Mouse (Mus musculus) kidney, postnatal 0 days (tissue): ENCODE data around the gene Tfdp1. TPM values are rescaled to one million over a fixed set of nuclear protein-coding genes. Genes with fewer than 3 reads are reported as not detected.
A peak's percentile ranks its signal among the peaks of the same experiment; 100 is the strongest.
"Not testable (repeated sequence)": the region's sequence is repeated elsewhere in the genome, so short reads cannot be mapped to it uniquely, and the experiment has no call there.

Experiments used
- ATAC-seq: fragments of 200-750 bp; cut with Nextera tagmentation; replicated peaks from 2 replicates; pipeline ENCODE4 v1.8.0; 2017; ENCODE audit warnings: low read depth, moderate number of reproducible peaks, moderate TSS enrichment, moderate library complexity; ENCODE audit not compliant: low FRiP score
- DNase-seq: peaks from one replicate; pipeline ENCODE4 v3.0.0-alpha.2; 2016; ENCODE audit warnings: low spot score
- H3K27ac ChIP-seq: fragments of 300-500 bp; sonication (generic); 2 replicates; pipeline ENCODE4 v1.5.1; 2014; ENCODE audit warnings: mild to moderate bottlenecking
- H3K27me3 ChIP-seq: fragments of 300-500 bp; sonication (generic); 2 replicates; pipeline ENCODE4 v1.6.1; 2014; ENCODE audit warnings: low read length, mixed read lengths; ENCODE audit not compliant: insufficient read depth
- H3K36me3 ChIP-seq: fragments of 300-500 bp; sonication (generic); 2 replicates; pipeline ENCODE4 v1.6.1; 2014; ENCODE audit warnings: low read length, mixed read lengths; ENCODE audit not compliant: insufficient read depth
- H3K4me1 ChIP-seq: fragments of 300-500 bp; sonication (generic); replicated peaks from 2 replicates; pipeline ENCODE4 v1.6.1; 2014; ENCODE audit warnings: antibody characterized with exemption, low read length, mixed read lengths; ENCODE audit not compliant: insufficient read depth
- H3K4me2 ChIP-seq: fragments of 300-500 bp; sonication (generic); 2 replicates; pipeline ENCODE4 v1.6.1; 2014; ENCODE audit warnings: mild to moderate bottlenecking, low read length, moderate library complexity, mixed read lengths
- H3K4me3 ChIP-seq: fragments of 300-500 bp; sonication (generic); replicated peaks from 2 replicates; pipeline ENCODE4 v1.5.1; 2014; ENCODE audit warnings: low read depth, low read length
- H3K9ac ChIP-seq: fragments of 300-500 bp; sonication (generic); 2 replicates; pipeline ENCODE4 v1.6.1; 2014; ENCODE audit warnings: low read depth, low read length
- H3K9me3 ChIP-seq: fragments of 300-500 bp; sonication (generic); replicated peaks from 2 replicates; pipeline ENCODE4 v1.6.1; 2016; ENCODE audit warnings: low read length, inconsistent platforms, mixed read lengths
- CTCF ChIP-seq: IDR thresholded peaks from 2 replicates; pipeline ENCODE4 v1.5.1; 2016; ENCODE audit warnings: antibody characterized with exemption, low read depth, mild to moderate bottlenecking, moderate library complexity
- WGBS: fragments of 180-500 bp; shearing (Covaris S2); extraction: QIAGEN DNeasy Blood & Tissue Kit; methylation state at CpG from one replicate; pipeline ENCODE4 v1.1.7; 2014; 5-methylcytosine and 5-hydroxymethylcytosine counted together
- polyA plus RNA-seq: library from polyadenylated mRNA; unstranded; fragments of >200 nt; fragmentation: Nextera tagmentation; extraction: Ambion mirVana; gene quantifications from 2 replicates; pipeline ENCODE4 v1.2.1, GENCODE M21; 2015

The Tfdp1 gene
- polyA plus RNA-seq, 1 experiment from 2014 or later = 107 TPM

- Histone ChIP-seq H3K4me1 (no peaks in the 10 kb centered on the region), H3K9ac (no peak overlapping the region), H3K4me3 (no peak overlapping the region), H3K9me3 (no peaks in the 10 kb centered on the region), H3K27me3 (no peaks in the 10 kb centered on the region), H3K4me2 (no peak overlapping the region), H3K27ac (no peak overlapping the region), H3K36me3 (peaks cover 16% of the 10 kb centered on the region; the same call in 1 of the 2 replicates)
- no peak for TF ChIP-seq CTCF
- DNase-seq = no peak
- no peak for ATAC-seq
- WGBS = 98% methylated on average over 4 of the region's 4 CpGs
Measured at GRCm38 (mm10) chr8:13305884-13306283, 32.7 kb upstream of the Tfdp1 start.

- Histone ChIP-seq H3K4me2 (no peak overlapping the region), H3K27me3 (no peaks in the 10 kb centered on the region), H3K9ac (no peak overlapping the region), H3K27ac (no peak overlapping the region), H3K36me3 (peaks cover 17% of the 10 kb centered on the region; the same call in 1 of the 2 replicates), H3K9me3 (no peaks in the 10 kb centered on the region), H3K4me3 (no peak overlapping the region), H3K4me1 (no peaks in the 10 kb centered on the region)
- DNase-seq (no peak), ATAC-seq (no peak)
- TF ChIP-seq CTCF = no peak
- WGBS = 82% methylated on average over 7 of the region's 7 CpGs
Measured at GRCm38 (mm10) chr8:13306309-13306909, 32.1 kb upstream of the Tfdp1 start.

- no peak for ATAC-seq
- H3K4me2 ChIP-seq = no peak overlapping the region
- no peaks in the 10 kb centered on the region for H3K27me3 ChIP-seq
- no peak overlapping the region for H3K27ac ChIP-seq
- TF ChIP-seq CTCF = no peak
- H3K9ac ChIP-seq = no peak overlapping the region
- H3K9me3 ChIP-seq = no peaks in the 10 kb centered on the region
- no peak overlapping the region for H3K4me3 ChIP-seq
- WGBS = 86% methylated on average over 9 of the region's 9 CpGs
- peaks cover 17% of the 10 kb centered on the region; the same call in 1 of the 2 replicates for H3K36me3 ChIP-seq
- DNase-seq = no peak
- H3K4me1 ChIP-seq = no peaks in the 10 kb centered on the region
Measured at GRCm38 (mm10) chr8:13306916-13307315, 31.6 kb upstream of the Tfdp1 start.

- H3K9ac ChIP-seq = no peak overlapping the region
- H3K27me3 ChIP-seq = no peaks in the 10 kb centered on the region
- no peak overlapping the region for H3K27ac ChIP-seq
- no peak for ATAC-seq
- WGBS = 80% methylated on average over 3 of the region's 3 CpGs
- H3K4me3 ChIP-seq = no peak overlapping the region
- DNase-seq = no peak
- H3K9me3 ChIP-seq = no peaks in the 10 kb centered on the region
- no peaks in the 10 kb centered on the region for H3K4me1 ChIP-seq
- H3K36me3 ChIP-seq = peaks cover 22% of the 10 kb centered on the region; the same call in 1 of the 2 replicates
- no peak for TF ChIP-seq CTCF
- no peak overlapping the region for H3K4me2 ChIP-seq
Measured at GRCm38 (mm10) chr8:13314922-13315321, 23.6 kb upstream of the Tfdp1 start.

- DNase-seq = no peak
- Histone ChIP-seq H3K9ac (no peak overlapping the region), H3K36me3 (peaks cover 16% of the 10 kb centered on the region; the same call in 1 of the 2 replicates), H3K4me2 (no peak overlapping the region), H3K9me3 (no peaks in the 10 kb centered on the region), H3K4me1 (no peaks in the 10 kb centered on the region), H3K4me3 (no peak overlapping the region), H3K27me3 (no peaks in the 10 kb centered on the region), H3K27ac (no peak overlapping the region)
- 90% methylated on average over 10 of the region's 10 CpGs for WGBS
- no peak for TF ChIP-seq CTCF
- no peak for ATAC-seq
Measured at GRCm38 (mm10) chr8:13316671-13317070, 21.9 kb upstream of the Tfdp1 start.

GRCm38 (mm10) chr8:13326598-13326997 lies 12.0 kb upstream of the Tfdp1 start:
- Histone ChIP-seq H3K36me3 (no peaks in the 10 kb centered on the region), H3K4me1 (no peaks in the 10 kb centered on the region), H3K27ac (no peak overlapping the region), H3K9me3 (no peaks in the 10 kb centered on the region), H3K4me2 (no peak overlapping the region), H3K27me3 (no peaks in the 10 kb centered on the region), H3K9ac (no peak overlapping the region), H3K4me3 (no peak overlapping the region)
- 33% methylated on average over 5 of the region's 5 CpGs for WGBS
- peak; percentile 67 for DNase-seq
- peak; percentile 70 for TF ChIP-seq CTCF
- ATAC-seq = 0 out of 2 replicates have a peak, but pooled peaks have one; percentile 29

GRCm38 (mm10) chr8:13334671-13335070 lies 3.9 kb upstream of the Tfdp1 start:
- ATAC-seq = no peak
- H3K4me2 ChIP-seq = no peak overlapping the region
- no peaks in the 10 kb centered on the region for H3K27me3 ChIP-seq
- H3K36me3 ChIP-seq = no peaks in the 10 kb centered on the region
- DNase-seq = no peak
- peak; percentile 36; the same call in 1 of the 2 replicates for TF ChIP-seq CTCF
- 62% methylated on average over 1 of the region's 1 CpGs for WGBS
- no peaks in the 10 kb centered on the region for H3K9me3 ChIP-seq
- H3K4me3 ChIP-seq = no peak overlapping the region
- H3K27ac ChIP-seq = no peak overlapping the region
- H3K4me1 ChIP-seq = 0 out of 2 replicates have a peak, but pooled peaks cover 2% of the 10 kb centered on the region
- H3K9ac ChIP-seq = no peak overlapping the region

GRCm38 (mm10) chr8:13337245-13337644 lies 1.3 kb upstream of the Tfdp1 start:
- not testable (repeated sequence) for ATAC-seq, H3K4me3 ChIP-seq, H3K4me2 ChIP-seq, H3K4me1 ChIP-seq, H3K9me3 ChIP-seq, H3K27ac ChIP-seq, H3K27me3 ChIP-seq, H3K36me3 ChIP-seq, DNase-seq, H3K9ac ChIP-seq
- WGBS = 77% methylated on average over 6 of the region's 6 CpGs
